Mouse (Mus musculus) lung, adult 18-20 months (tissue): ENCODE data around the gene Tgoln1.

Source experiments
- DNase-seq, 2 experiments: peaks; one replicate each; pipeline ENCODE4 v3.0.0; 2022; ENCODE audit warnings: mixed read lengths in 2 of 2

The Tgoln1 gene

GRCm38 (mm10) chr6:72627276-72627675 is 10.5 kb upstream of the Tgoln1 start:
- no peak for DNase-seq

DNA sequence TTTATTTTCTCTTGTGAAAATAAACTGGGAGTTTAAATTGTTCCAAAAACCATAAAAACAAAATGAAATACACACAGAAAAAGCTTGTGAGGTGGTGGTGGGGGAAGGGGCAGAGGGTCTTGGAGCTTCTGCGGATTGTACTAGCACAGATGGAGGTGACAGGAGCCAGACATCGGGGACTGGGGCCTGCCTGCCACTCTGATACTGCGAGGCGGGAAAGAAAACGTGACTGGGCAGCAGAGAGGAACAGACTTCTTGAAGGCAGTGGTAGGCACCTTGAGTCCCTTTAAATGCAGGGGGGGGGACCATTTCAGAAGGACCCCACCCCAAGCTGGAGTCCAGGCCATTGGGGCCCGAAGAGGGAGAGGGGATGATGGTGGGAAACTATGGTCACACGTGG is 9.6 kb upstream of the Tgoln1 start:
- no peak for DNase-seq

GRCm38 (mm10) chr6:72623661-72624402 is 7.0 kb upstream of the Tgoln1 start:
- DNase-seq = peak in 1 of 2 experiments; percentile 50

- DNase-seq = no peak
Observed at GRCm38 (mm10) chr6:72622917-72623316, 6.1 kb upstream of the Tgoln1 start.

DNA sequence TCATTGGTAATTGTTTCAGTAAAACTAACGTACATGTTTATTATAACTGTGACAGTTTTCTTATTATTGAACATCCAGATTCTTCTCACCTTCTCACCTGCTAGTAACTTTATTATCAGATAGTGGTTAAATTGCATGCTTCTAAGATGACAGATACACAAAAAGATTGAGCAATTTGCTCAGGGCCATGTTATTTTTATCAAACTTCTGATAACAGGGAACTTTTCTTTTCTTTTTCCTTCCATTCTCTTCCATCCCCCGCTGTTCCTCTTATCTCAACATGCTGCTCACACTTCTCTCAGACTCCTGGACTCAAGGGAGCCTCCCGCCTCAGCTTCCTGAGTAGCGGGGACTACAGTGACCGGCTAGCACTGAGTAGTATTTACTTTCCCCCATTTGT is 4.1 kb upstream of the Tgoln1 start:
- DNase-seq = no peak

- DNase-seq = peak; percentile 47 to 73
Observed at GRCm38 (mm10) chr6:72619734-72620532, 3.1 kb upstream of the Tgoln1 start.

DNA sequence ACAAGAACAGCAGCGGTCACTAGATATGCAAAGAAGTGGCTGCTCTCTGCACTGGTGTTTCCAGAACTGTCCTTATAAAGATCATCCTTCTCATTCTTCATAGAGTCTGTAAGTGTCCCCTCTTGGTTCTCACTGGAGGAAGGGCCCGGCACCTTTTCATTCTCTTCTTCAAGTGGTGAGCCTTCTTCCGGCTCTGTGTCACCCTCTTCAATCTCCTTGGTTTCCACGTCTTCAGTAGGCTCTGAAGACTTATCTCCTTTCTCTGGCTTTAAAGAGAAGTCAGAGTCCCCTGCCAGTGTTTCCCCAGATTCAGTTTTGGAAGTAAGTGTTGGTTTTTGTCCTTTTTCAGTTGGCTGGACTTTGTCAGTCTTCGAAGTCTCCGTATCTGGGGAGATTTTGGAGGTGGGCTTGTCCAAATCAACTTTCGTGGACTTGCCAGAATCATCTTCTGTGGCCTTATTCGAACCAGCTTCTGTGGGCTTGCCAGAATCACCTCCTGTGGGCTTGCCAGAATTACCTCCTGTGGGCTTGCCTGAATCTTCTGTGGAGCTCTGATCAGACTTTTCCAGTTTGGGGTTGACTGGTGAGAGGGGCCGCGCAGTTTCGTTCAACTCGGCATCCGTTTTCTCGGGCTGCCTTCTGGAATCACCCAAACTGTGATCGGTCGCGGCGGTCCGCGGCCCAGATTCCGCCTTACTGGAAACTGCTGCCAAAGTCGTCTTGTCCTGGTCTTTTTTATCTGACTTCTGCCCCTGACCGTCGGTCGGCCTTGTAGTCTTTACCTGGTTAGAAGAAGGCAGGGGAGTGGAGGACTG is 1.0 kb downstream of the Tgoln1 start:
- DNase-seq = no peak

- no peak for DNase-seq
Observed at GRCm38 (mm10) chr6:72615151-72615550, 1.6 kb downstream of the Tgoln1 start.

GRCm38 (mm10) chr6:72610261-72610660 is 6.5 kb downstream of the Tgoln1 start:
- no peak for DNase-seq

- no peak for DNase-seq
Observed at GRCm38 (mm10) chr6:72608662-72609184, 8.1 kb downstream of the Tgoln1 start.

GRCm38 (mm10) chr6:72607676-72608075 is 9.1 kb downstream of the Tgoln1 start:
- no peak for DNase-seq

DNA sequence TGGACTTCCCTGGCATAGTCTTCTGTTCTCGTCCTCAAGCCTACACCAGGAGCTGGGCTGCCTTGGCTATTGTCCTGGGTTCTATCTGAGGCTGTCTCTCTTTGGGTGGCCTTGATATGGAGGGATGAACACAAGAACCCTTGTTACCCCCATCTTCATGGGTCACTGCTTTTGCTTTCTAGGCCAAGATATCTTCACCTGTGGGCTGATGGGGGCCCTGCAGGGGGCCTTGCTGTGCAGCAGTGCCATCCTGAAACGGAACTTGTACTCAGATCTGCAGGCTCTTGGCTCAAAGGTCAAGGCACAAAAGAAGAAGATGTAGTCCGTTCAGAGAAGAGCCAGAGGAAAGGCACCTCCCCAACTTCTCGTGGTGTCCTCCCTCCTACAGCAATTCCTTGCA is 9.7 kb downstream of the Tgoln1 start:
- DNase-seq = no peak

GRCm38 (mm10) chr6:72604066-72604465 is 12.7 kb downstream of the Tgoln1 start:
- no peak for DNase-seq

DNA sequence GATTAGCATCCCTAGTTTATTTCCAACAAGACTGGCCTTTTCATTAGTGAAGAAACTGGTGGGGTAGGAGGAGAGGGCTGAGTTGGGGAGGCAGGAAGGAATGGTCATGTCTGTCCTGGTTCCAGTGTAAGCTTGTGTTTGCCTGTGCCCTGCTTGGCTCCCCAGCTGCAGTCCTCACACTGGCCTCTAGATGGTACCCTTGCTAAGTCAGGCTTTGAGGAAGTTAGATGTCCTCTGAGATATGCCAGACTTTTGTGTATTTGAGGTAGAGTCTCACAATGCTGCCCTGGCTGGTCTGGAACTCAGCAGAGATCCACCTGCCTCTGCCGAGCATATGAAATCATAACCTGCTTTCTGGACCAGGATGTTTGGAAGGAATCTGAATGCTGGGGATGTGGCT is 15.1 kb downstream of the Tgoln1 start:
- DNase-seq = peak; percentile 82 to 87

DNA sequence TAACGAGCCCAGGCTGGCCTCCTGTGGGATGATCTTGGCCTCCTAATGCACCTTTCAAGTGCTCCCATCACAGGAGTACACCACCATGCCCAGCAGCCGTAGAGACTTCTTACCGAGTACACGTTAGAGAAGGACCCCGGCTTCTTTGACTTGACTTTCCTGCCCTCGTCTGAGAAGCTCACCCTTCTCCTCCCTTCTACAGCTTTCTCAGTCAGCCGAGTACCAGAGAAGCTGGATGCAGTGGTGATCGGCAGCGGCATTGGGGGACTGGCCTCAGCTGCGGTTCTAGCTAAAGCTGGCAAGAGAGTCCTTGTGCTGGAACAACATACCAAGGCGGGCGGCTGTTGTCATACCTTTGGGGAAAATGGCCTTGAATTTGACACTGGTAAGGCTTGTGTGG is 16.0 kb downstream of the Tgoln1 start:
- no peak for DNase-seq

DNA sequence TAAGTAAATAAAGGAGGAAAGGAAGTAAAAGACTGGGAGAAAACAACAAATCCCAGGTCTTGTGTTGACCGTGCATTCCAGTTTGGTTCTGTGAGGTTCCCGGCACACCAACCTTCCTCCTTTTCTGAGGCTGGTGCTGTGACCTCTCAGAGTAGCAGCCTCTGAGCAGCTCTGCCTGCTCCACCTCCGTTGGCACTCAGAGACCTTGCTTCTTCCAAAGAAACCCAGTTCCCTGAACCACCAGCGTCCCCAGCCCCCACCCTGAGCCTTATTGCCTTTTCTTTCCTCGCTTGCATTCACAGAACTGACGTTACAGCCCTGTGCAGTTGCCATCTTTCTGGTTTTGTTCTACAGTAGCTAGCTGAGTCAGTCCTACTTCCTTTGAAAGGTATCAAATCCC is 16.6 kb downstream of the Tgoln1 start:
- no peak for DNase-seq

- peak; percentile 36 to 40 for DNase-seq
Observed at GRCm38 (mm10) chr6:72598791-72599557, 17.8 kb downstream of the Tgoln1 start.

GRCm38 (mm10) chr6:72597956-72598753 is 18.6 kb downstream of the Tgoln1 start, which contains the start of the genes Elmod3 and Retsat:
TSS of gene Elmod3 (minus strand) at chr6:72598413.
TSS of gene Retsat (plus strand) at chr6:72598475.
- peak; percentile 94 to 97 for DNase-seq

DNA sequence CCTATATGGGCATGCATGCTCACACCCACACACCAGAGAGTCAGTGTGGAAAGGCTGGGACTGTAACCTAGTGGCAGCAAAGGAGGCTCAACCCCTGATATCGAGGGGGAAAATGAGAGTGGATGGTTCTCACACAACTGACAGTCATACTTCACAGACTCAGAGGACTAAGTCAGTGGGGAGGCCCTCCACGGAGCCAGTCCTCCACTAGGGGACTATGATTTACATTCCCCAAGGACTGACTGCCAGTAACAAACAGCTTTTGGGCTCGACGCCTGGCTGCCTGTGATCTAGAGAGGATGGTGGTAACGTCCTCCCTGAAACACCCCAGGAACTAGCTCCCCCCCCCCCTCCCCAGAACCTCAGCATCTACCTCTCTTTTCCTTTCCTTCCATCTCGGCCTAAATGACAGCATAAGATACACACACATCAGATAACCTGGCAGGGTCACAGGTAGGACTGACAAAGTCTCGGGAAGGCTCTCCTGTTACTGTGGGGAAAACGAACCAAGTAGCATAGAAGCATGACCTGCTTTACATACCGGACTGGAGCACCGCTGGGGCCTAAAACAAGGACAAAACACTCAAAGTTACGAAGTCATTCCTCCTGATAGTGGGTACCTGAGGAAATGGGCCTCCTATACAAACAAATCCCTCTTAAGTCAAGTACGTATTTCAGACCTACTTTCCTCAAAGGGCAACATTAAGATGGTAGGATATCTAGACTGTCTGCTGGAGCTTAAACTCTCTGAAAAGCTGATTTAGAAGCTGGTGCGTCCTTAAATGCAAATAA is 19.5 kb downstream of the Tgoln1 start:
- peak; percentile 32 to 39 for DNase-seq

GRCm38 (mm10) chr6:72593914-72594313 is 22.9 kb downstream of the Tgoln1 start:
- no peak for DNase-seq
